Mouse (Mus musculus) NIH3T3 (cell line): ENCODE results near the gene Plcb1.
A peak's percentile ranks its signal among the peaks of the same experiment; 100 is the strongest.
"Not testable (repeated sequence)": the region's sequence is repeated elsewhere in the genome, so short reads cannot be mapped to it uniquely, and the experiment has no call there.

Experiments used
- DNase-seq: peaks from one replicate; pipeline ENCODE4 v3.0.0-alpha.2; 2012; ENCODE audit warnings: low read depth

Gene Plcb1

DNA sequence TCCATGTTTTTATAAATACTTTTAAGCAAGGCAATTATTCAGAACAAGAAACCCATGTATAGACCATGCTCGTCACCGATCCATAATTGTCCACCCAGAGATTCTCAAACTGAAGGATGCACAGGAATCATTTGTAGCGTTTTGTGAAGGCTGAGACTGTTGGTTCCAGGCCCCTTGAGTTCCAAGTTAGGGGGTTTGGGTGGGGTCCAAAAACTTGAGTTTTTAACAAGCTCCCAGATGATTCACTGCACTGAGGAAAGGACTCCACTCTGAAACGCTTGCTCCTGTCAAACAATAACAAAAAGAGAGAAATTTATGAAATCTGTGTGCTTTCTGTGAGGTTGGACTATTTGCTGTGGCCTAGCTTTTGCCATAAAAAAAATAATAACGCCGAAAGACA lies 186.5 kb downstream of the Plcb1 start:
- peak; percentile 78 for DNase-seq

DNA sequence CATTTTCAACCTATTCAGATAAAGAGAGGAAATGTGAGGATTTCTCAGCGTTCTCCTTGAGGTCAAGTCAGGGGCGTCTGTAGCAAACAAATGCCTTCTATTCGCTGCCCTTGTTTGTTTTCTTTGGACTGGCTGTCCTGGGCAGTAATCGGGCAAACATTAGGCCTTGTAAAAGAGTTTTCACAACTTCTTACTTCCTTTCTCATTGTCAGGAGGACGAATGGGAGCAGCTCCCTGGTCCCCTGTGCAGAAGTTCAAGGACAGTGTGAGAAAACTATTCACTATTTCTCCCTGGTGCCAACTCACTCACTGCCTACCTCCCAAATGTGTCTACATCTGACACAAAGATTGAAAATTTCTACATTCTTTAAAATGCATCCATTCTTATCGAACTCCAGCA lies 188.8 kb downstream of the Plcb1 start:
- peak; percentile 5 for DNase-seq

DNA sequence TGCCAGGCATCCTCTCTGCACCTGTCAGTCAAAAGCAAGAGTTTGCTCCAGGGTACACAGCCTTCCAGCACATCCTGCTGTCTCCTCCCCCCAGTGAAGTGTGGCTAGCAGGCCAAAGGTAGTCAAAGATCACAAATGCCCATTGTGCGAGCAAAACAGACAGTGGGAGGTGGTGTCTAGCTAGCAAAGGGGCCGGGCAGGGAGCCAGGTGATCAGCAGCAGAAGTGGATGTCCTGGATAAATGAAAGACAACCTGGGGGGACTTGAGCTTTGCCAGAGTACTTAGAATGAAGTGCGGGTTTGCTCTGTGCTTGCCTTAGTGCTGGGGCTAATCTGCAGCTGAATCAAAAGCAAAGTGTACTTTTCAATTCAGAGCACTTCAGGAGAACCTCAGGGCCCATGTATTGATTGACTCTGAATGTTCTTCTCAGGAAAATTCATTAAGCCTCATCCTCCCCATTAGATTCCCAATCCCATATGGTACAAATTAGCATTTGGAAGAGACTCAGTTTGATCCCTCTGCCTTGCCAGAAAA lies 191.0 kb downstream of the Plcb1 start:
- peak; percentile 48 for DNase-seq

DNA sequence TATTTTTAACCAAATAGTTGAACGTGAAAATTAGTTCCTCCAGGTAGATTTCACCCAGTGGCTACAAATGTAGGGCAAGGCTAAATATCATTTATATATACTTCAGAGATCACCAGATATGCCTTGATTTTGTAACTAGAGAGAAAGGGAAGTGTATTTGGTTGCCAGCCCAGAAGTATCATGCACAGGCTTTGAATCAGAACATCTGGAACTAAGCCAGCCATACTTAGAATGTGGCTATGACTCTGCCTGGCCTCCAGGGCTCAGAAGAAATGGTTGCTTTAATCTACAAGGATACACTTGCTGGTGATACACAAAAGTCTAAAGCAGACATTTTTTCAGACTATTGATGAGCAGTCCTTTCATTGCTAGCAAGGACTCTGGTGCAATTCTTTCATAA lies 191.8 kb downstream of the Plcb1 start:
- peak; percentile 82 for DNase-seq

DNA sequence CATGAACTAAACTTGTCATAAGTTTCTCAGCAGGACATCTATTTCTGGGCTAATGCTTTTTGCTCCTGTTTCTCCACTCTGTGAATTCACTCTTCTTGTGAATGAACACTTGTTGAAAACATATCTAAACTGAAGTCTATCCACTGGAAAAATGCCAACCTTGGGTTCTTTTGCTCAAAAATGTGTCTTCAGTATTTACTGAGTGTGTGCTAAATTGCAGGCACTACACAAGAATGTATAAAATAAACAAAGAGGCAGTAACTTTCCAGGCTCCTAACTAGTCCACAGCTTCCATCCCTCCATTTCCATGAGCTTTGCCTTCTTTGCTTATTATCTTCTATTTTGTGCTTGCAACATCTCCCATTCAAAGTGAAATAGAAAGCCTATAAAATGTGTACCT lies 195.5 kb downstream of the Plcb1 start:
- peak; percentile 59 for DNase-seq

DNA sequence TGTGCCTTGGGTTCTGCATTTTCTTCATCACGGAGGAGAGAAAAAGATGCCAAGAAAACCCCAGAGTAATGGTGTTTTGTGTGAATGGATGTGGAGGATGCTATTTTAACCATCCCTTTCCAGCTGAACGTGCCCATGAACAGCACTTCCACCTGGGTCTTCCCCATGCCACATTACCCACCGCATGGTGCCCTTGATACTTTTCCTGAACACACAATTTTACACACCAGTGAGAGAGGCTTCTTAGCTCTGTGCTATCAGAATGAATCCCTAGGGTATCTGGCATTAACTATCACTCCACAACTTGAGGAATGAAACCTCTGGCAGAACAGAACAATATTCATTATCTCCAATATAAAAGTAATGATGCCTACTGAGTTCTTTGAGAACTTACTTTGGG lies 199.0 kb downstream of the Plcb1 start:
- no peak for DNase-seq

DNA sequence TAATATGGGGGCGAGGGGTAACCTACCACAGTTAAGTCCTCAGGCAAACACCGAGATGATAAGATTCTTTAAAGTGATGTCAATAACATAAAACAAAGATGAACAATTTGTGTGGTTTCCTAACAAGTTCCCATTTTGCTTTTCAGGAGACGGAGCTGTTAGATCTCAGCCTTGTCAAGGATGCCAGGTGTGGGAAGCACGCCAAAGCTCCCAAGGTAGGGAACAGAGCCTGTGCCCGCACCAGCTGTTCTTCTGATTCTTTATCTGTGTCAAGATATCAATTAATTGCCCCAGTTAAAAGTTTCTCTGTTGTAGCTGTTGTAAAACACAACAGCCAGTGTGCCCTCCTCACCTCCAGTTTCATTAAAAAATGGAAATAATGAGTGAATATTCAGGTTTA lies 202.1 kb downstream of the Plcb1 start:
- no peak for DNase-seq

DNA sequence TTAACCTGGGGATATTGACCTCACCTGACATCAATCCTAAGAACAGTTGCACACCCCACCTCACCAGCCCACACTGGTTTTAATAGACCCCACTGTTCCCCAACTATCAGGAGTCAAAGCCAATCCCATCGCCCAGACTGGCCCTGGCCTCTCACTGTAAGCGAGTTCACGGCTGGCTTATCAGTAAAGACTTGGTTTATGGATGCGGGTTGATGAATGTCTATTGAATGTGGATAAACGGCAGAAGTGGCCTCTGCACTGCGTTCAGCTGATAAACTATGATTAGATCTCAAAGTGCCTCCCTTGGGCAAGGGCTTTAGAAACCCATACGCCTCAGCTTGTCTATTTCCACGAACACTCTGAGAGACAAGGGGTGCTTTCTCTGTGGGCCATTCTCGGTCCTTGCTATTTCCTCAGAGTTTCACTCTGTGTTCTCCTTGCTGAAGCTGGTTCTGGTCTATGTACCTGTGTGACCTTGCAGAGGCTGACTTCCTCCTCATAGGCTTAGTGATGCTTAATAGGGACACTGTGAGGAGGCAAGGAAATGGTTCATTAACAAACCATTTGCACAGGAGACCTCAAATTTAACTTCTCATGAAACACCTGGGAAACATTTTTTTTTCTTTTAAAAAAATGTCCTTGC lies 203.9 kb downstream of the Plcb1 start:
- no peak for DNase-seq

DNA sequence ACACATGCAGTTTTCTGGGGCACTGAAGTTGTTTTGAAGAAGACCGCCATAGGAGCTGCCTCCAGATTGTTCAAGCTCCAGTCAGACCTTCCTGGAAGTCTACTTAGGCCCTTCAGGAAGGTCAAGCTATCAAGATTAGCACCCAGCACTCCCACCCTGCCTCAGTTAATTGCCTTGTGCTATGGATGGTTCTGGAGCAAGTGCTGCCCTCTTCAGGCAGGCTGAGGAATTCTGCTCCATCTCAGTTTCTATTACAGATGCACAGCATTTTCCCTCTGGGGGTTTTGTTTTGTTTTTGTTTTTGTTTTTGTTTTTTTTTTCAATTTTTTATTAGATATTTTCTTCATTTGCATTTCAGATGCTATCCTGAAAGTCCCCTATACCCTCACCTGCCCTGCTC lies 221.3 kb downstream of the Plcb1 start:
- no peak for DNase-seq

DNA sequence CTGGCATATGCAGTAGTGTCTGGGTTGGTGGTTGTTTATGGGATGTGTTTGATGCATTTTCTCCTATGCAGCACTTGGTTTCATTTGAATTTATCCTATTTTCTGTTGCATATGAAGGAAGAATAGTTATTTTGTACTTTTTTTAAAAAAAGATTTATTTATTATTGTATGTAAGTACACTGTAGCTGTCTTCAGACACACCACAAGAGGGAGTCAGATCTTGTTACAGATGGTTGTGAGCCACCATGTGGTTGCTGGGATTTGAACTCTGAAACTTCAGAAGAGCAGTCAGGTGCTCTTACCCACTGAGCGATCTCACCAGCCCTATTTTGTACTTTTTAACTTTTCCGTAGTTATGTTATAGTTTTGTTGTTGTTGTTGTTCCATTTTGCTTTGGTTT lies 222.0 kb downstream of the Plcb1 start:
- not testable (repeated sequence) for DNase-seq

DNA sequence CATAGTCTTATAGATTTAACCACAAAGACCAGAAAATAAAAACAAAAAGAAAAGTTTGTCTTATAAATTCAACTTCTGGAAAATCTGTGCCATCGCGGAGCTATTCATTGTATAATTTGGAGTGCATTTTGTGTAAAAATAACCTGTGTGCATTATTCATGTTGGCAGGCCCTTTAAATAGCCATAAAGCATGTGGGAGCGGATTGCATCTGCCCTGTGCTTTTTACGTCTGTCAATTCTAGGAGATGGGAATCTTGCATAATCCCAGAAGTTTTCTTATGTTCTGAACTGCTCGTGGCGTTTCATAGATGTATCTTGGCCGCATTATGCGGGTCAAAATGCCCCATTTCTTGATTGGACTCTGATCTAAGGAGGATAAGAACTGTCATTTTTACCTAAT lies 224.5 kb downstream of the Plcb1 start:
- DNase-seq, result no peak

DNA sequence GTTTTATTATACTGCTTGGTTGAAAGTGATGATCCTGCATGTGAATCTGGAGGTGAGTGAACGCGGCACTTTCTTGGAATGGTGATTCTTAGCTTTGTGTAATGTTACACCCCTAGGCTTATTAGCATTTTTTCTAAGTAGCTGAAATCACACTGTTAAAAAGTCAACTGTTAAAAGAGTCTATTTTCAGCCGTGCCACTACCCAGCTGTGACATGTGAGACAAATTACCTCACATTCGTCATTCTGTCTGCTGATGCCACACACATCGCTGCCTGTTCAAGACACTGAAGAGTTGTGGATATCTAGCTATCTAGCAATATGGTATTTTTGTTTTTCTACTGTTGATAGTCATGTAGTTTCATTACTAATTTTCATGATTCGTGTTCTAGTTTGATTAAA lies 229.6 kb downstream of the Plcb1 start:
- no peak for DNase-seq

DNA sequence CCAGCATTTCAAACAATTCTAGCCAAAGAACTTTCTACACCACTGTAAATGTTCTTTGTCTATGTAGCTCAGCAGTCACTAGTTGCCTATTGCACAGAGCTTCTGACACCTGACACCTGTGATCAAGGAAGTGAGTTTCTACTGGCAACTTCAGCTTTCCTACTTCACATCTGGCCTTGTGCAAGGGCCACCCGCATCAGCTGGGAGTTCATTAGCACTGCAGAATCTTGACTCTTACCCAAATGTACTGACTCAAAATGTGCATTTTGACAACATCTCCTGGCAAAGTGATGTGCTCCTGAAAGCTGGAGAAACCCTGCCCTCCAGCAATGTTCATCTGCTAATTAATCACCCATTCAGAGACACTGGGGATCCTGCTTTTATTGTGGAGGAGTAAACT lies 232.4 kb downstream of the Plcb1 start:
- peak; percentile 56 for DNase-seq

DNA sequence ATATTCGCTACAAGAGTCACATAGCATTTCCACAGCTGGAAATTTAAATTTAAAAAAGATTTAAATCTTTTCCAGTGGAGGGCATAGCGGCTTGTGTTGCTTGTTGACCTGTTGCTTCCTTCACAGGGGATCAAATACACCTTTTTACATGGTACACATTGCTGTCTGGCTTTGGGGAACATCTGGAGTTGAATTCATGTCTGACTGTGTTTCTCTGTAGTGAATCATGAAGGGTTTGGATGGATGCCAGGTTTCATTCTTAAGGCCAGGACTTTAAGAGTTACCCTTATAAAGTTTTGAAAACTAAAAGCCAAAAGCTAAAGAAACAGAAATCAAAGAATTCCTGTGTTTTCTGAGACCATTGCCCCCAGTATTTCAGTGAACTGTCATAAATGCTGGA lies 232.8 kb downstream of the Plcb1 start:
- DNase-seq, result peak; percentile 87

DNA sequence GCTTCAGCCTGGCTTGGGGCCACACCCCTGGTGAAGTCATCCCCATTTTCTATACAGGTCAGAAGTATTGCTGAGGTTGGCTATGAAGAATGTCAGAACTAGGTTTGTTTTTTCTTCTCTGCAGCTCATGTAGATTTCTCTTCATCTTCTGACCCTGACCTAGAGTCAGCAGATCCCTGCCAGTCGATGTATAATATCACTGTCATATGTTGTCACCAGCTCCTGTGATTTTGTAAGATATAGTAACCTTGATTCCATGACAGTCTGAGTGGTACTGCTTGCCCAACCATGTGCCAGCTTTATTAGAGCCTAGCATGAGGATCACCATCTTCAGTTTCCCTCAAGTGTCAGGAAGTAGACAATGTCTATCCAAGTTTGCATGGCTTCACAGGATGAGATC lies 233.7 kb downstream of the Plcb1 start:
- DNase-seq, result no peak

DNA sequence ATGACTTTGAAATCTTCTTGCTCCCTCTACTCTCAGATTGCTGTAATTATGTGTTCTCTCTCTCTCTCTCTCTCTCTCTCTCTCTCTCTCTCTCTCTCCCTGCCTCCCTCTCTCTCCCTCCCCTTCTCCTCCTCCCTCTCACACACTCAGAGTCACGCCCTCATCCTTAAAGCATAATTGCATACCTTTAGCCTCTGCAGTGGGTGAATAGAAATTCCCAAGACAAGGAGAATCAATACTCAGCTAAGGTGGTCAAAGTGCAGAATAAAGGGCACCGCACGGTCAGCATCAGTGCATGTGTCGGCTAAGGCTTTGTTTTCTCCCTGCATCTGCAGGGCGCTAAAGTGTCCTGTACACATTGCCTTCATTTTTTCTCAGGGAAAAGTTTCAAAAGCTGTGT lies 243.4 kb downstream of the Plcb1 start:
- no peak for DNase-seq

DNA sequence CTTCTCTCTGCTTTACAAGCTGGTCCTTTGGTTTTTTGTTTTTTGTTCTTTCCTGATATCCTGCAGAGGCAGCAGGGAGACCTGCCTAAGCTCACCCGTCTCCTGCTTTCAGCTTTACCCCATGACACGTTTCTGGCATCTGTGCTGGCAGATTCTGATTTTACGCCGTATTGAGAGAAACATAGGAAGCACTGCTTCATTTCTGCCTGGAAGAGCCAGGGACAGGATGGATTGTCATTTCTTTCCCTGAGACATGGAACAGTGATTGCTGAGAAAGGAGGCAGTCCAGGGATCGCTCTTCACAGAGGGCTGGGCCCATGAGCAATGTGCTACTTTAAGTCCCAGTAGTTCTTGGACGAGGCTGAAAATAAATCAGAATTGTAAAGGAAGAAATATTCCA lies 243.8 kb downstream of the Plcb1 start:
- DNase-seq, result no peak

DNA sequence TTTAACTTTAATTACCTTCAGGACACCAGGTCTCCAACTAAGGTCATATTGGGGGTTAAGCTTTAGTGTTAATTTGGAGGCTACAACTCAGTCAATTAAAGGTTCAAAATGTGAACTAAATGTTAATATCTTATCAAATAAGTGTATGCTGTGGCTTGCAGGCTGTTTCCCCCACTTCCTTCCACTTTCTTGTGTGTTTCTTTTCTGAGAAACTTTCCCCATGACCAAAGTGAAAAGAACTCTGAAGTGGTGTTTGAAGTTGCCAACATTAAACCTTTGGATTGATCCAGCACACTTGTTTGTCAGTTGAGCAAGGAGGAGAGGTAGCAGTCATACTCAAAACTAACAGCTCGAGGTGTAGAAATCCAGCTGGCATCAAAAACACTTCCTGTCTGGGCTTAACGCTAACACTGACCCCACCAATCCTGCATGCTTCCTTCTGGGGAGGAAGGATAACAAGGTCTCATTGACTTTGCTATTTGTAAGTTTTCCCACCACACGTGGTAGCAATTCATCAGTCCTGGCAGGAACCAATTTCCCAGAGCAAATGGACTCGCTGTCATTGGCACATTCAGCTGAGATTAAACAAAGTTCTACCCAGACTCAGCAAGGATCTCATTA lies 249.9 kb downstream of the Plcb1 start:
- DNase-seq, result peak; percentile 26

DNA sequence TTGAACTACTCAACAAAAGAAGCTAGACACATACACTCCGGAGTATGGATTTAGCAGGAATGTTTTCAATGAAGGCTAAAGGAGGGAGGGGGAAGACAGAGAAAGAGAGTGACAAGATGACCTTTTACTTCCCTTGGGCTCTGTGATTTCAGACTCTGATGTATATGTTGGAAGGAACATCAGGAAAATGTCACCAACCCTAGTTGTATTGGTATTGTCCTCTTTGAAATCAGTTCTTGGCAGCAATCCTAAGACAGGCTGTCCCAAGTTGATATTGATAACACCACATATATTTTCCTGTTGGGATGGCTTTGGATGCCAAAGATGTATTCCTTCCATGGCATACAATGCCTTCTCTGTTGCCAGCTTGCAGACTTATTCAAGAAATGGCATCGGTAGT lies 262.9 kb downstream of the Plcb1 start:
- no peak for DNase-seq

DNA sequence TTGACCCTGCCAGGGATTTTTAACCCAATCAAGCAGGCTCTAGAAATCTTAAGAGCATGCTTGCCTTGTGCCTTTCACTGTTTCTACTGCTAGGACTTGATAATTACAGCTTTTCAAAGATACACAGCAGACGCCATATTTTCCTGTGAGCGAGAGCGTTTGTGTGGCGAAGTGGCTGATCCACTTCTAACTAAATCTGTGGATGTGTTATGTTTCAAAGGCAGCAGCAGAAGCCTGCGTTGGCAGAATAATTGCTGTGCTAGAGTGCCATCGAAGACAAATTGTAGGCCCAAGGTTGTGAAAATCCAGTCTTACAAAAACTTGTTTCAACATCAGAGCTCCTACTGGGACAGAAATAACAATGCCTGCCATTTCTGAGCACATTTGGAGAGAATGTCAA lies 263.4 kb downstream of the Plcb1 start:
- DNase-seq, result no peak

DNA sequence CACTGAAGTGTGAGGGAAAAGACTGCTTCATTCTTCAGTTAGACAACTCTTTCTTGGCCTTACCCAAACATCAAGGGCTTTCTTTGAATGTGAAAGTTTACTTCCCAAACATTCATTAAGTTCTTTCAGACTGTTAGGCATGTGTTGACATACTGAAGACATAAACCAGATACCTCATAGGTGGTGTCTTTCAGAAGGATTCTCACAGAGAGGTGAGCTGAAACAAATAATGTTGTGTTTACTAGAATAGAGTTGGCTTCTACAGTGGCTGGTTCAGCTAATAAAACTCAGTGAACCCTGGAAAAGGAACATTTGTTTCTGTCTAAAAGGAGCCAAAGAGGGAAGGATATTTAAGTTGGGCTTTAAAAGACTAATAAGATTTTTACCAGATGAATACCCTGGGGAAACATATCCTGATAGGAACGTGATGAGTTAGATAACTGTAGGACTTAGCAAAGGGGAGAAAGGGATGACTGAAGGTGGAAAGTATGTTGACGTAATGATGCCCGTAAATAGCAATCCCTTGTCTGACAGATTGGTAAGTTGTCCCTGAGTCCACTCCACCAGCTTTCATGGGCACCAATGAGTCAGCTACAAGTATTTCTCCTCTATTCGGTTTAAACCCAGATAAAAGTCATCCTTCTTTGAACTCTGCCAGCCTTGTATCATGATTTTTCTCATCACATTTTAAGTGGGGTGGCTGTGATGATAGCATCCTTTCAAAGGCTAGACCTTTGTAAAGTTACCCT lies 265.8 kb downstream of the Plcb1 start:
- no peak for DNase-seq

DNA sequence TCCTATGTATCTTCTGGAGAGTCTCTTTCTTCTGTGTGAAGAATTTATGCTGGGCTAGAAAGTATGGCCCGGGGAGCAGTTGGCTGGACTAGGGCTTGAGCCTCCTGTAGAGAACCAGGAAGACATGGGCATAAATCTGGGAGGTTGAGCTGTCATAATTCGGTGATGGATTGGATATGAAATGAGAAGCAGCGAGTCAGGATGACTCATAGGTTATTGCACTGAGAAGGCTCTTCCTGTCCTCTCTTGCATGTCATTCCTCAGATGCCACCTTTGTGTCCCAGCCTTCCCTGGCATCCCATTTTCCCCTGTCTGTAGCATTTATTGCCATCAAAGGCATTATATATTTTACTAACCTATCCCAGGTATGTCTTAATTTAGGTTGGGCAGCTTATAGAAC lies 267.5 kb downstream of the Plcb1 start:
- peak; percentile 36 for DNase-seq

DNA sequence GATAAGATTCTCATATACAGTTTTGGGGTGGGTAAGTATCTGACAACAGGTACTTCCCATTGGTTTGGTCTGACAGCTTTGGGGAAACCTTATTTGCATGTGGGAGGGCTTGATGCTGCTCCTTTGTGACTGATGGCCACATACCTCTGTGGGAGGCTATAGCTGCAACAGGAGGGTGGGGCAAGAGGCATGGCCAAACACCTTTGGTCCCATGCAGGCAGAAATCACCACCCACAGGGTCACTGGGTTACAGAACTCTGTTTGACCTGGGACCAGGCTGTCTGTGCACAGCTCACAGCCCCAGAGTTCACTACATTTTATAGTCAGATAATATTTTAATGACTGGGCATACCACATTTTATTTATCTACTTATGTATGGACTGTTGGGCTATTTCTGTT lies 281.6 kb downstream of the Plcb1 start:
- DNase-seq, result no peak
